ENCODE assay signal across 22 mouse cellular contexts in the genomic region with DNA sequence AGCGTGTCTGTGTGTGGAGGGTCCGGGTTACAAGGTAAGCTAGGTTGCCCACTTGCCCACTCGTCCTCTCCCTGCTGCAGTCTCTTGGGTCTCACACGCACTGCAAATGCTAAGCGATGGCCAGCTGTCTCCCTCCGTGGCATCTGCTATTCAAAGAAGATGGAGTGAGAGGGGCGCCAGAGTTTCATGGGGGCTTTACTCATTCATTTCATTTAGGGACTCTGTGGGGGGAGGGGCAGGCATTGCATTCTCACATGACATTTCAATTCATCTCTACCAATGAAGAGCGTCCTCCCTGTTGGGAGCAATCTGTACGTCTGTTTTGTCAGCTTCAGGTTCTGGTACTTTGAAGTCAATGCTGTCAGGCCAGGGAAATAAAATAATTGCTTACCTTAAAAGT. TPM values are rescaled to one million over a fixed set of nuclear protein-coding genes. Genes with fewer than 3 reads are reported as not detected.
A peak's percentile ranks its signal among the peaks of the same experiment; 100 is the strongest.
DNase-seq lines count a peak whose midpoint lies in the region; ATAC-seq and TF ChIP-seq lines count a peak whose summit lies in the region.
"Had no signal": no experiment of that assay in that cellular context is flagged by ENCODE, and none has a peak within 500 bp of the region (broad histone marks: within the 10 kb centered on the region; RNA-seq: fewer than 3 reads in every experiment).

No protein-coding gene starts in this region.

- no peak overlapping the region for H3K4me2 ChIP-seq in hindbrain, embryonic 11.5 days (replicated peaks; ENCODE audit: low read depth, low read length)
- no peak overlapping the region for H3K4me2 ChIP-seq in hindbrain, embryonic 14.5 days (replicated peaks)
- H3K4me2 ChIP-seq: forebrain, embryonic 13.5 days; heart, embryonic 11.5 days; heart, embryonic 15.5 days had no signal

- no peaks in the 10 kb centered on the region for H3K27me3 ChIP-seq in hindbrain, embryonic 11.5 days (ENCODE audit: control insufficient read depth, insufficient read depth, low read length)
- no peaks in the 10 kb centered on the region for H3K27me3 ChIP-seq in hindbrain, embryonic 14.5 days (ENCODE audit: control insufficient read depth, insufficient read depth, low read length)
- no peaks in the 10 kb centered on the region for H3K27me3 ChIP-seq in testis, adult 2 months (ENCODE audit: control insufficient read depth, insufficient read depth, low read length)
- H3K27me3 ChIP-seq: forebrain, embryonic 13.5 days; heart, embryonic 15.5 days had no signal

- H3K36me3 ChIP-seq in hindbrain, embryonic 11.5 days (ENCODE audit: control insufficient read depth, insufficient read depth, low read length), result peaks cover 2% of the 10 kb centered on the region
- peaks cover 60% of the 10 kb centered on the region for H3K36me3 ChIP-seq in hindbrain, embryonic 14.5 days (replicated peaks; ENCODE audit: control insufficient read depth, insufficient read depth)
- no peaks in the 10 kb centered on the region; the same call in 1 of the 2 replicates for H3K36me3 ChIP-seq in testis, adult 2 months (ENCODE audit: control insufficient read depth, insufficient read depth, low read length)

- no peak overlapping the region for H3K9ac ChIP-seq in hindbrain, embryonic 11.5 days (ENCODE audit: low read depth, low read length)
- H3K9ac ChIP-seq in hindbrain, embryonic 14.5 days, result no peak overlapping the region
- H3K9ac ChIP-seq: forebrain, embryonic 13.5 days; forebrain, postnatal 0 days; heart, embryonic 15.5 days had no signal

- no peaks in the 10 kb centered on the region for H3K9me3 ChIP-seq in hindbrain, embryonic 11.5 days (ENCODE audit: control insufficient read depth, low read length)
- H3K9me3 ChIP-seq in hindbrain, embryonic 14.5 days (ENCODE audit: control insufficient read depth, low read length), result no peaks in the 10 kb centered on the region
- H3K9me3 ChIP-seq: embryonic facial prominence, embryonic 10.5 days; forebrain, embryonic 13.5 days; heart, embryonic 15.5 days had no signal

- TF ChIP-seq POLR2A in testis, adult 2 months (IDR thresholded peaks at IDR 0.05; ENCODE audit: control insufficient read depth, low read depth, low read length), result no peak

- no peak overlapping the region for H3K27ac ChIP-seq in hindbrain, embryonic 11.5 days (ENCODE audit: low read depth, low read length)
- no peak overlapping the region for H3K27ac ChIP-seq in hindbrain, embryonic 14.5 days
- peak overlapping the region; percentile 51 for H3K27ac ChIP-seq in testis, adult 2 months (ENCODE audit: control insufficient read depth, insufficient read depth, low read depth, low read length)
- H3K27ac ChIP-seq: embryonic facial prominence, embryonic 10.5 days; forebrain, embryonic 13.5 days; heart, adult 2 months; heart, embryonic 15.5 days had no signal

- no peak for TF ChIP-seq CTCF in testis, adult 2 months (IDR thresholded peaks at IDR 0.05; ENCODE audit: control insufficient read depth, insufficient read depth, insufficient replicate concordance, low read depth, low read length)

- DNase-seq in hindbrain, embryonic 11.5 days (ENCODE audit: low spot score), result peak; percentile 39
- no peak for DNase-seq in hindbrain, embryonic 14.5 days (ENCODE audit: low spot score)
- peak; percentile 24 to 46 for DNase-seq in layer of hippocampus, postnatal 10 days (ENCODE audit: low spot score in 2 of 2)
- no peak for DNase-seq in layer of hippocampus, adult 8-10 months (ENCODE audit: low spot score in 2 of 2)
- DNase-seq in testis, postnatal 10 days (ENCODE audit: low spot score), result no peak
- DNase-seq: adrenal gland, adult 2 months; adrenal gland, postnatal 25 days; cerebellum, adult 8-10 months; forebrain, postnatal 0 days; gastrocnemius, postnatal 14 days; heart, adult 2 months; heart, postnatal 14 days had no signal

- ATAC-seq in hindbrain, embryonic 11.5 days (ENCODE audit: low FRiP score), result peak; percentile 48; the same call in 1 of the 2 replicates
- no peak for ATAC-seq in hindbrain, embryonic 14.5 days (ENCODE audit: low FRiP score)
- ATAC-seq: forebrain, embryonic 13.5 days; forebrain, postnatal 0 days; hindbrain, postnatal 0 days had no signal

- H3K4me1 ChIP-seq in hindbrain, embryonic 11.5 days (replicated peaks; ENCODE audit: control insufficient read depth, insufficient read depth, low read length), result no peaks in the 10 kb centered on the region
- H3K4me1 ChIP-seq in hindbrain, embryonic 14.5 days (replicated peaks; ENCODE audit: control insufficient read depth, insufficient read depth, low read length), result 0 out of 2 replicates have a peak, but pooled peaks cover under 1% of the 10 kb centered on the region
- H3K4me1 ChIP-seq in testis, adult 2 months (ENCODE audit: control insufficient read depth, insufficient read depth, low read length), result no peaks in the 10 kb centered on the region; the same call in 1 of the 2 replicates
- H3K4me1 ChIP-seq: embryonic facial prominence, embryonic 10.5 days; heart, embryonic 15.5 days had no signal

- H3K4me3 ChIP-seq in hindbrain, embryonic 11.5 days (ENCODE audit: low read depth, low read length), result no peak overlapping the region
- no peak overlapping the region for H3K4me3 ChIP-seq in hindbrain, embryonic 14.5 days (replicated peaks; ENCODE audit: low read length)
- H3K4me3 ChIP-seq in testis, adult 2 months (ENCODE audit: control insufficient read depth, low read depth, low read length), result peak overlapping the region; percentile 66
- H3K4me3 ChIP-seq: embryonic facial prominence, embryonic 10.5 days; forebrain, embryonic 13.5 days; heart, adult 2 months; heart, embryonic 15.5 days had no signal

- WGBS in hindbrain, embryonic 11.5 days, result 46% methylated on average over 9 of the region's 9 CpGs
- WGBS in hindbrain, embryonic 14.5 days, result 36% methylated on average over 9 of the region's 9 CpGs

RNA-seq across cellular contexts. Expression of a gene that starts 9.0 kb away (rescaled TPM):
- polyA plus RNA-seq in hindbrain, embryonic 11.5 days (2014; fragmentation: Nextera tagmentation; extraction: Ambion mirVana), result 22.7 and 26.7 TPM in 2 replicates
- polyA plus RNA-seq in hindbrain, embryonic 14.5 days (2014; fragmentation: Nextera tagmentation; extraction: Ambion mirVana), result 74.7 and 80.9 TPM in 2 replicates
- 100 to 1,000 TPM; 386 to 427 TPM for total RNA-seq in layer of hippocampus, postnatal 10 days (2021)
- total RNA-seq in layer of hippocampus, adult 8-10 months (2022), result 100 to 1,000 TPM; 665 to 765 (median 700) TPM
- polyA plus RNA-seq in testis, adult 2 months (2012; rRNA removed), result 279 and 296 TPM in 2 replicates

RNA-seq across cellular contexts. Expression of a gene that starts 29.6 kb away (rescaled TPM):
- polyA plus RNA-seq in hindbrain, embryonic 11.5 days (2014; fragmentation: Nextera tagmentation; extraction: Ambion mirVana), result not detected in 2 replicates
- 0.24 TPM in 1 of 2 replicates, not detected in the other for polyA plus RNA-seq in hindbrain, embryonic 14.5 days (2014; fragmentation: Nextera tagmentation; extraction: Ambion mirVana)
- total RNA-seq in layer of hippocampus, postnatal 10 days (2021), result not detected
- total RNA-seq in layer of hippocampus, adult 8-10 months (2022), result not detected
- not detected in 2 replicates for polyA plus RNA-seq in testis, adult 2 months (2012; rRNA removed)
- total RNA-seq: adrenal gland, adult 2 months; adrenal gland, postnatal 25 days; ES-E14; forebrain, postnatal 0 days; gastrocnemius, adult 18-20 months; gastrocnemius, postnatal 14 days; heart, adult 2 months; heart, postnatal 14 days; hematopoietic stem cell, adult 5-6 weeks had no signal
- polyA plus RNA-seq: adrenal gland, adult 2 months; embryonic facial prominence, embryonic 10.5 days; embryonic facial prominence, embryonic 14.5 days; forebrain, embryonic 13.5 days; forebrain, postnatal 0 days; heart, adult 2 months; heart, embryonic 11.5 days; heart, embryonic 15.5 days; hindbrain, postnatal 0 days had no signal

RNA-seq across cellular contexts. Expression of a gene that starts 35.0 kb away (rescaled TPM):
- 0.14 TPM in 1 of 2 replicates, not detected in the other for polyA plus RNA-seq in hindbrain, embryonic 11.5 days (2014; fragmentation: Nextera tagmentation; extraction: Ambion mirVana)
- not detected in 2 replicates for polyA plus RNA-seq in hindbrain, embryonic 14.5 days (2014; fragmentation: Nextera tagmentation; extraction: Ambion mirVana)
- total RNA-seq in layer of hippocampus, postnatal 10 days (2021), result not detected
- total RNA-seq in layer of hippocampus, adult 8-10 months (2022), result not detected
- polyA plus RNA-seq in testis, adult 2 months (2012; rRNA removed), result 0.06 and 0.12 TPM in 2 replicates
- total RNA-seq: adrenal gland, postnatal 25 days; gastrocnemius, postnatal 14 days; hindbrain, postnatal 0 days had no signal
- polyA plus RNA-seq: adrenal gland, adult 2 months; forebrain, embryonic 13.5 days; forebrain, postnatal 0 days had no signal

RNA-seq across cellular contexts. Expression of a gene that starts 35.8 kb away (rescaled TPM):
- polyA plus RNA-seq in hindbrain, embryonic 11.5 days (2014; fragmentation: Nextera tagmentation; extraction: Ambion mirVana), result 0.11 TPM in 1 of 2 replicates, not detected in the other
- not detected in 2 replicates for polyA plus RNA-seq in hindbrain, embryonic 14.5 days (2014; fragmentation: Nextera tagmentation; extraction: Ambion mirVana)
- total RNA-seq in layer of hippocampus, postnatal 10 days (2021), result not detected
- not detected for total RNA-seq in layer of hippocampus, adult 8-10 months (2022)
- 0.14 TPM in 2 replicates for polyA plus RNA-seq in testis, adult 2 months (2012; rRNA removed)
- total RNA-seq: adrenal gland, postnatal 25 days; ES-E14; forebrain, postnatal 0 days; gastrocnemius, adult 18-20 months; gastrocnemius, postnatal 14 days; heart, postnatal 14 days; hematopoietic stem cell, adult 5-6 weeks; hindbrain, postnatal 0 days had no signal
- polyA plus RNA-seq: adrenal gland, adult 2 months; embryonic facial prominence, embryonic 10.5 days; embryonic facial prominence, embryonic 14.5 days; forebrain, embryonic 13.5 days; forebrain, postnatal 0 days; heart, embryonic 11.5 days; heart, embryonic 15.5 days had no signal

RNA-seq across cellular contexts. Expression of a gene that starts 49.7 kb away (rescaled TPM):
- not detected in 2 replicates for polyA plus RNA-seq in hindbrain, embryonic 11.5 days (2014; fragmentation: Nextera tagmentation; extraction: Ambion mirVana)
- polyA plus RNA-seq in hindbrain, embryonic 14.5 days (2014; fragmentation: Nextera tagmentation; extraction: Ambion mirVana), result not detected in 2 replicates
- total RNA-seq in layer of hippocampus, postnatal 10 days (2021), result not detected
- not detected for total RNA-seq in layer of hippocampus, adult 8-10 months (2022)
- not detected in 2 replicates for polyA plus RNA-seq in testis, adult 2 months (2012; rRNA removed)
- total RNA-seq: adrenal gland, postnatal 25 days; ES-E14; forebrain, postnatal 0 days; gastrocnemius, adult 18-20 months; gastrocnemius, postnatal 14 days; heart, postnatal 14 days; hindbrain, postnatal 0 days had no signal
- polyA plus RNA-seq: embryonic facial prominence, embryonic 10.5 days; forebrain, embryonic 13.5 days; forebrain, postnatal 0 days; heart, embryonic 11.5 days; hindbrain, postnatal 0 days had no signal

Comparison
In these comparisons a context has a peak if more than half of its experiments do, and no peak if none do; other contexts are left out.
1. DNase-seq: peak in hindbrain, embryonic 11.5 days (single experiment) and layer of hippocampus, postnatal 10 days (2 of 2); none in hindbrain, embryonic 14.5 days (single experiment), layer of hippocampus, adult 8-10 months (0 of 2) and testis, postnatal 10 days (single experiment).